Mouse (Mus musculus) kidney, adult 18-20 months (tissue): ENCODE results near the gene Nbeal2.

Experiments
- DNase-seq: peaks from one replicate; pipeline ENCODE4 v3.0.0; 2021

Gene Nbeal2

GRCm38 (mm10) chr9:110673107-110673752, 19.3 kb upstream of the Nbeal2 start:
- DNase-seq: no peak

- peak; percentile 69 for DNase-seq
These were observed 18.6 kb upstream of the Nbeal2 start for GRCm38 (mm10) chr9:110672462-110673106.

- DNase-seq: no peak
These were observed 15.8 kb upstream of the Nbeal2 start for GRCm38 (mm10) chr9:110669785-110670184.

- DNase-seq: no peak
These were observed 14.8 kb upstream of the Nbeal2 start for GRCm38 (mm10) chr9:110668601-110669293.

- peak; percentile 31 for DNase-seq
These were observed 13.4 kb upstream of the Nbeal2 start for GRCm38 (mm10) chr9:110667219-110667836.

GRCm38 (mm10) chr9:110666374-110666773, 12.4 kb upstream of the Nbeal2 start:
- DNase-seq: no peak

- DNase-seq: no peak
These were observed 12.0 kb upstream of the Nbeal2 start for GRCm38 (mm10) chr9:110665912-110666311.

GRCm38 (mm10) chr9:110662844-110663243, 8.9 kb upstream of the Nbeal2 start:
- DNase-seq: no peak

GRCm38 (mm10) chr9:110660856-110661612, 7.1 kb upstream of the Nbeal2 start:
- no peak for DNase-seq

GRCm38 (mm10) chr9:110660208-110660607, 6.2 kb upstream of the Nbeal2 start:
- no peak for DNase-seq

- DNase-seq: no peak
These were observed 5.6 kb upstream of the Nbeal2 start for GRCm38 (mm10) chr9:110659521-110659920.

- DNase-seq: peak; percentile 78
These were observed 3.6 kb upstream of the Nbeal2 start for GRCm38 (mm10) chr9:110657474-110658078.

- peak; percentile 98 for DNase-seq
These were observed 2.6 kb upstream of the Nbeal2 start, which contains the start of gene Ccdc12 for GRCm38 (mm10) chr9:110656249-110657221. Gene Ccdc12 (plus strand): TSS chr9:110656503.

GRCm38 (mm10) chr9:110655651-110656007, 1.7 kb upstream of the Nbeal2 start:
- no peak for DNase-seq

- no peak for DNase-seq
These were observed 1.0 kb upstream of the Nbeal2 start for GRCm38 (mm10) chr9:110654726-110655650.

GRCm38 (mm10) chr9:110652963-110653654, 852 bp downstream of the Nbeal2 start:
- DNase-seq: no peak

- DNase-seq: peak; percentile 63
These were observed 1.8 kb downstream of the Nbeal2 start for GRCm38 (mm10) chr9:110651931-110652722.

- DNase-seq: no peak
These were observed 4.2 kb downstream of the Nbeal2 start for GRCm38 (mm10) chr9:110649775-110650174.
